Mouse (Mus musculus) stomach, embryonic 16.5 days (tissue): ENCODE measurements at regions not wholly inside any gene's neighbourhood (a gene's known extent, or its start where the extent isn't known, plus 50 kb on each side); places are given as distances from the start of the nearest gene placed in this dataset.

ENCODE experiments used
- ATAC-seq: fragments of 200-750 bp; cut with Nextera tagmentation; 2 replicates; pipeline ENCODE4 v1.8.0; 2017; ENCODE audit warnings: moderate number of reproducible peaks, moderate TSS enrichment; ENCODE audit not compliant: insufficient read depth, low FRiP score
- H3K27ac ChIP-seq: fragments of 300-500 bp; sonication (generic); 2 replicates; pipeline ENCODE4 v1.5.1; 2014; ENCODE audit warnings: low read length
- H3K27me3 ChIP-seq: fragments of 300-500 bp; sonication (generic); 2 replicates; pipeline ENCODE4 v1.6.1; 2014; ENCODE audit warnings: low read length, control low read depth, mixed read lengths; ENCODE audit not compliant: control insufficient read depth, insufficient read depth
- H3K36me3 ChIP-seq: fragments of 300-500 bp; sonication (generic); 2 replicates; pipeline ENCODE4 v1.6.1; 2014; ENCODE audit warnings: low read length; ENCODE audit not compliant: control insufficient read depth, insufficient read depth
- H3K4me1 ChIP-seq: fragments of 300-500 bp; sonication (generic); 2 replicates; pipeline ENCODE4 v1.6.1; 2014; ENCODE audit warnings: low read length, control low read depth, mixed read lengths; ENCODE audit not compliant: control insufficient read depth, insufficient read depth
- H3K4me2 ChIP-seq: fragments of 300-500 bp; sonication (generic); 2 replicates; pipeline ENCODE4 v1.6.1; 2014; ENCODE audit warnings: low read depth, low read length, mixed read lengths
- H3K4me3 ChIP-seq: fragments of 300-500 bp; sonication (generic); replicated peaks from 2 replicates; pipeline ENCODE4 v1.5.1; 2014; ENCODE audit warnings: mild to moderate bottlenecking, low read length
- H3K9ac ChIP-seq: fragments of 300-500 bp; sonication (generic); 2 replicates; pipeline ENCODE4 v1.6.1; 2014; ENCODE audit warnings: low read length
- H3K9me3 ChIP-seq: fragments of 300-500 bp; sonication (generic); replicated peaks from 2 replicates; pipeline ENCODE4 v1.6.1; 2016; ENCODE audit warnings: low read length, control low read depth; ENCODE audit not compliant: control insufficient read depth
- WGBS: fragments of 180-500 bp; shearing (Covaris S2); extraction: QIAGEN DNeasy Blood & Tissue Kit; methylation state at CpG from one replicate; pipeline ENCODE4 v1.1.7; 2014; 5-methylcytosine and 5-hydroxymethylcytosine counted together

- 70% methylated on average over 4 of the region's 4 CpGs for WGBS
- H3K4me1 ChIP-seq, result no peaks in the 10 kb centered on the region
- H3K27ac ChIP-seq, result no peak overlapping the region
Observed at GRCm38 (mm10) chr5:120043786-120044185, 72.5 kb upstream of the Rbm19 start.

GRCm38 (mm10) chr5:120049063-120049781, 67.0 kb upstream of the Rbm19 start:
- Histone ChIP-seq H3K9me3 (no peaks in the 10 kb centered on the region), H3K36me3 (no peaks in the 10 kb centered on the region), H3K27ac (no peak overlapping the region), H3K4me2 (no peak overlapping the region), H3K4me3 (no peak overlapping the region), H3K9ac (no peak overlapping the region), H3K4me1 (no peaks in the 10 kb centered on the region), H3K27me3 (no peaks in the 10 kb centered on the region)
- no peak for ATAC-seq
- WGBS, result 83% methylated on average over 7 of the region's 7 CpGs

More at GRCm38 (mm10) chr5:120043786-120044185, 72.5 kb upstream of the Rbm19 start:
- no peaks in the 10 kb centered on the region for H3K36me3 ChIP-seq
- no peak overlapping the region for H3K9ac ChIP-seq
- no peak overlapping the region for H3K4me2 ChIP-seq
- H3K4me3 ChIP-seq, result no peak overlapping the region
- no peaks in the 10 kb centered on the region for H3K9me3 ChIP-seq
- ATAC-seq, result no peak
- H3K27me3 ChIP-seq, result no peaks in the 10 kb centered on the region

GRCm38 (mm10) chr5:120050728-120051436, 65.4 kb upstream of the Rbm19 start:
- 85% methylated on average over 8 of the region's 8 CpGs for WGBS
- no peaks in the 10 kb centered on the region for H3K4me1 ChIP-seq
- ATAC-seq, result no peak

GRCm38 (mm10) chr5:120054498-120055167, 61.6 kb upstream of the Rbm19 start:
- H3K9me3 ChIP-seq, result no peaks in the 10 kb centered on the region
- ATAC-seq, result no peak
- no peaks in the 10 kb centered on the region for H3K27me3 ChIP-seq
- no peak overlapping the region for H3K27ac ChIP-seq
- WGBS, result 42% methylated on average over 5 of the region's 5 CpGs
- no peaks in the 10 kb centered on the region for H3K4me1 ChIP-seq
- no peak overlapping the region for H3K4me3 ChIP-seq
- no peaks in the 10 kb centered on the region for H3K36me3 ChIP-seq
- no peak overlapping the region for H3K9ac ChIP-seq
- H3K4me2 ChIP-seq, result no peak overlapping the region

More at GRCm38 (mm10) chr5:120050728-120051436, 65.4 kb upstream of the Rbm19 start:
- Histone ChIP-seq H3K4me3 (no peak overlapping the region), H3K9me3 (no peaks in the 10 kb centered on the region), H3K4me2 (no peak overlapping the region), H3K9ac (no peak overlapping the region), H3K36me3 (no peaks in the 10 kb centered on the region), H3K27ac (no peak overlapping the region), H3K27me3 (no peaks in the 10 kb centered on the region)
